Mouse (Mus musculus) liver, adult 2 months (tissue): Measurements from ENCODE around the gene Runx2.

Experiments used
- CTCF ChIP-seq: fragments of 200-500 bp; IDR thresholded peaks from 2 replicates; pipeline ENCODE4 v1.5.1; 2011; ENCODE audit warnings: low read depth, low read length, control low read depth
- POLR2A ChIP-seq: fragments of 200-500 bp; IDR thresholded peaks from 2 replicates; pipeline ENCODE4 v1.6.1; 2011; ENCODE audit warnings: low read length, control low read depth; ENCODE audit not compliant: insufficient read depth; ENCODE audit errors: extremely low read depth

DNA sequence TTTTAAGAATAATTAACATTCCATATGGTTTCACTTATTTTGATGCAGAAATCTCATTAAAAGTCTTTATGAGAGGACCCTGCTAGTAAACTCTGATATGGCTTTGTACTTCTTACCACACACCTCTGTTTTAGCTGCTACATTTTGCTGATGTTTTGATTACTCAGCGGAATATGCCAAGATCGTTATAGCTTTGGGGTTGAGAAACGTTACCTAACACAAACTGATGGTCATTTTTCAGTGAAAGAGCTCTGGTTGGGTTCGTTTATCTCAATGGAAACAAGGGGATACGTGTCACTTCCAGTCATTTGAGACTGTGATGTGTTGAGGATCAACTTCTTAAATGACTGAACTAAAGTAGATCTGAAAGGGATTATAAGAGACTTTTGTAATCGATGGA lies 203.8 kb downstream of the Runx2 start:
- TF ChIP-seq CTCF (no peak), POLR2A (no peak)
